Mouse (Mus musculus) midbrain, embryonic 15.5 days (tissue): ENCODE data around the gene Olfr1128. TPM values are rescaled to one million over a fixed set of nuclear protein-coding genes. Genes with fewer than 3 reads are reported as not detected.

Experiments
- polyA plus RNA-seq: library from polyadenylated mRNA; unstranded; fragments of >200 nt; fragmentation: Nextera tagmentation; extraction: Ambion mirVana; gene quantifications from 2 replicates; pipeline ENCODE4 v1.2.1, GENCODE M21; 2015

The Olfr1128 gene
- polyA plus RNA-seq, 1 experiment from 2014 or later: not detected

Other genes with a start within 250 kb of the Olfr1128 start
- not detected in 2 replicates for gene Olfr1118, start 238.0 kb downstream of the Olfr1128 start, polyA plus RNA-seq
- not detected in 2 replicates for gene Olfr1120, start 190.7 kb downstream of the Olfr1128 start, polyA plus RNA-seq
- not detected in 2 replicates for gene Olfr1121, start 175.6 kb downstream of the Olfr1128 start, polyA plus RNA-seq
- not detected in 2 replicates for gene Olfr1122, start 159.7 kb downstream of the Olfr1128 start, polyA plus RNA-seq
- gene Olfr1123, start 128.9 kb downstream of the Olfr1128 start, polyA plus RNA-seq: not detected in 2 replicates
- not detected in 2 replicates for gene Olfr1124, start 115.3 kb downstream of the Olfr1128 start, polyA plus RNA-seq
- gene Olfr1126, start 91.6 kb downstream of the Olfr1128 start, polyA plus RNA-seq: not detected in 2 replicates
- gene Pramel7, start 48.4 kb downstream of the Olfr1128 start, polyA plus RNA-seq: not detected in 2 replicates
- not detected in 2 replicates for gene Pramel6, start 39.0 kb downstream of the Olfr1128 start, polyA plus RNA-seq
- not detected in 2 replicates for gene Olfr153, start 13.7 kb downstream of the Olfr1128 start, polyA plus RNA-seq
- not detected in 2 replicates for gene Olfr1129, start 28.4 kb upstream of the Olfr1128 start, polyA plus RNA-seq
- gene Olfr1130, start 60.7 kb upstream of the Olfr1128 start, polyA plus RNA-seq: not detected in 2 replicates
- not detected in 2 replicates for gene Olfr1131, start 81.6 kb upstream of the Olfr1128 start, polyA plus RNA-seq
- gene Olfr1132, start 92.0 kb upstream of the Olfr1128 start, polyA plus RNA-seq: not detected in 2 replicates
- gene Olfr1133, start 101.8 kb upstream of the Olfr1128 start, polyA plus RNA-seq: not detected in 2 replicates
- gene Olfr1134, start 112.9 kb upstream of the Olfr1128 start, polyA plus RNA-seq: not detected in 2 replicates
- gene Olfr1135, start 128.1 kb upstream of the Olfr1128 start, polyA plus RNA-seq: not detected in 2 replicates
- gene Olfr1136, start 148.4 kb upstream of the Olfr1128 start, polyA plus RNA-seq: not detected in 2 replicates
- gene Olfr1137, start 167.6 kb upstream of the Olfr1128 start, polyA plus RNA-seq: not detected in 2 replicates
- not detected in 2 replicates for gene Olfr1138, start 194.4 kb upstream of the Olfr1128 start, polyA plus RNA-seq
- gene Olfr1140, start 198.2 kb upstream of the Olfr1128 start, polyA plus RNA-seq: not detected in 2 replicates
- not detected in 2 replicates for gene Olfr1141, start 208.4 kb upstream of the Olfr1128 start, polyA plus RNA-seq
- gene Olfr152, start 233.9 kb upstream of the Olfr1128 start, polyA plus RNA-seq: not detected in 2 replicates